Comparison of ENCODE assay signal across 18 mouse cellular contexts in genomic region chr13:84763916-84764315, GRCm38 (mm10).
DNase-seq lines count a peak whose midpoint lies in the region; ATAC-seq and TF ChIP-seq lines count a peak whose summit lies in the region.
"Had no signal": no experiment of that assay in that cellular context is flagged by ENCODE, and none has a peak within 500 bp of the region (broad histone marks: within the 10 kb centered on the region; RNA-seq: fewer than 3 reads in every experiment).

No protein-coding gene starts in this region.

- no peak for TF ChIP-seq CTCF in forebrain, postnatal 0 days (IDR thresholded peaks at IDR 0.05; ENCODE audit: low read depth)

- no peak overlapping the region for H3K4me2 ChIP-seq in forebrain, embryonic 12.5 days
- H3K4me2 ChIP-seq in forebrain, embryonic 11.5 days (ENCODE audit: low read depth, low read length, severe bottlenecking): no peak overlapping the region
- H3K4me2 ChIP-seq in hindbrain, embryonic 16.5 days (ENCODE audit: low read length): no peak overlapping the region
- H3K4me2 ChIP-seq in hindbrain, embryonic 13.5 days: no peak overlapping the region
- no peak overlapping the region for H3K4me2 ChIP-seq in forebrain, postnatal 0 days (ENCODE audit: low read depth)
- H3K4me2 ChIP-seq: embryonic facial prominence, embryonic 15.5 days; heart, embryonic 12.5 days had no signal

- H3K4me3 ChIP-seq in forebrain, embryonic 12.5 days (replicated peaks): no peak overlapping the region
- H3K4me3 ChIP-seq in forebrain, embryonic 11.5 days (ENCODE audit: low read depth, low read length): no peak overlapping the region
- H3K4me3 ChIP-seq in hindbrain, embryonic 16.5 days (ENCODE audit: low read length): no peak overlapping the region
- H3K4me3 ChIP-seq in hindbrain, embryonic 13.5 days: no peak overlapping the region
- no peak overlapping the region for H3K4me3 ChIP-seq in forebrain, postnatal 0 days (ENCODE audit: low read depth, low read length)
- H3K4me3 ChIP-seq: embryonic facial prominence, embryonic 15.5 days; erythroblast, embryonic 14.5 days; gastrocnemius, adult 2 months; heart, embryonic 12.5 days had no signal

- no peak overlapping the region for H3K27ac ChIP-seq in forebrain, embryonic 12.5 days
- H3K27ac ChIP-seq in forebrain, embryonic 11.5 days (ENCODE audit: low read depth, low read length): no peak overlapping the region
- no peak overlapping the region for H3K27ac ChIP-seq in hindbrain, embryonic 16.5 days (ENCODE audit: low read depth, low read length)
- no peak overlapping the region for H3K27ac ChIP-seq in hindbrain, embryonic 13.5 days
- H3K27ac ChIP-seq in forebrain, postnatal 0 days (ENCODE audit: low read depth, low read length): peak overlapping the region; percentile 47; the same call in 1 of the 2 replicates
- H3K27ac ChIP-seq: embryonic facial prominence, embryonic 15.5 days; gastrocnemius, adult 2 months had no signal

- H3K4me1 ChIP-seq in forebrain, embryonic 12.5 days: no peaks in the 10 kb centered on the region
- H3K4me1 ChIP-seq in forebrain, embryonic 11.5 days (replicated peaks; ENCODE audit: control insufficient read depth, insufficient read depth, low read length): no peaks in the 10 kb centered on the region
- no peaks in the 10 kb centered on the region for H3K4me1 ChIP-seq in hindbrain, embryonic 16.5 days (ENCODE audit: control insufficient read depth, insufficient read depth, low read depth, low read length)
- H3K4me1 ChIP-seq in hindbrain, embryonic 13.5 days (replicated peaks): no peaks in the 10 kb centered on the region
- no peaks in the 10 kb centered on the region; the same call in 1 of the 2 replicates for H3K4me1 ChIP-seq in forebrain, postnatal 0 days (ENCODE audit: insufficient read depth)
- H3K4me1 ChIP-seq: embryonic facial prominence, embryonic 15.5 days; heart, embryonic 12.5 days had no signal

- H3K27me3 ChIP-seq in forebrain, embryonic 12.5 days: no peaks in the 10 kb centered on the region
- no peaks in the 10 kb centered on the region for H3K27me3 ChIP-seq in forebrain, embryonic 11.5 days (ENCODE audit: control insufficient read depth, insufficient read depth, low read length)
- H3K27me3 ChIP-seq in hindbrain, embryonic 16.5 days (replicated peaks; ENCODE audit: control insufficient read depth, insufficient read depth, low read length): no peaks in the 10 kb centered on the region
- no peaks in the 10 kb centered on the region for H3K27me3 ChIP-seq in hindbrain, embryonic 13.5 days
- no peaks in the 10 kb centered on the region for H3K27me3 ChIP-seq in forebrain, postnatal 0 days (ENCODE audit: insufficient read depth, low read length)
- H3K27me3 ChIP-seq: embryonic facial prominence, embryonic 15.5 days; heart, embryonic 12.5 days had no signal

- no peak overlapping the region for H3K9ac ChIP-seq in forebrain, embryonic 12.5 days
- no peak overlapping the region for H3K9ac ChIP-seq in forebrain, embryonic 11.5 days (ENCODE audit: low read length)
- H3K9ac ChIP-seq in hindbrain, embryonic 16.5 days (ENCODE audit: low read depth, low read length): no peak overlapping the region
- no peak overlapping the region for H3K9ac ChIP-seq in hindbrain, embryonic 13.5 days
- no peak overlapping the region for H3K9ac ChIP-seq in forebrain, postnatal 0 days
- H3K9ac ChIP-seq: embryonic facial prominence, embryonic 15.5 days; heart, embryonic 12.5 days had no signal

- H3K36me3 ChIP-seq in forebrain, embryonic 12.5 days (replicated peaks): no peaks in the 10 kb centered on the region
- H3K36me3 ChIP-seq in forebrain, embryonic 11.5 days (ENCODE audit: control insufficient read depth, insufficient read depth, low read length): no peaks in the 10 kb centered on the region
- no peaks in the 10 kb centered on the region for H3K36me3 ChIP-seq in hindbrain, embryonic 16.5 days (ENCODE audit: control insufficient read depth, insufficient read depth, low read length)
- no peaks in the 10 kb centered on the region for H3K36me3 ChIP-seq in hindbrain, embryonic 13.5 days
- no peaks in the 10 kb centered on the region for H3K36me3 ChIP-seq in forebrain, postnatal 0 days (ENCODE audit: insufficient read depth)
- H3K36me3 ChIP-seq: embryonic facial prominence, embryonic 15.5 days; heart, embryonic 12.5 days had no signal

- peak; percentile 40; the same call in 1 of the 2 replicates for ATAC-seq in forebrain, embryonic 12.5 days (ENCODE audit: low FRiP score)
- ATAC-seq in forebrain, embryonic 11.5 days (replicated peaks; ENCODE audit: low FRiP score): no peak
- ATAC-seq in hindbrain, embryonic 16.5 days: peak; percentile 46; the same call in 1 of the 2 replicates
- no peak for ATAC-seq in hindbrain, embryonic 13.5 days (ENCODE audit: low FRiP score)
- ATAC-seq in forebrain, postnatal 0 days: no peak
- ATAC-seq: inflammation-experienced regulatory T-cells, adult 6 months; intestine, postnatal 0 days had no signal

- H3K9me3 ChIP-seq in forebrain, embryonic 12.5 days: no peaks in the 10 kb centered on the region
- H3K9me3 ChIP-seq in forebrain, embryonic 11.5 days (ENCODE audit: control insufficient read depth, low read length): no peaks in the 10 kb centered on the region
- H3K9me3 ChIP-seq in hindbrain, embryonic 16.5 days (ENCODE audit: control insufficient read depth, low read length): no peaks in the 10 kb centered on the region
- no peaks in the 10 kb centered on the region for H3K9me3 ChIP-seq in hindbrain, embryonic 13.5 days
- no peaks in the 10 kb centered on the region for H3K9me3 ChIP-seq in forebrain, postnatal 0 days (ENCODE audit: low read length)
- H3K9me3 ChIP-seq: embryonic facial prominence, embryonic 15.5 days; heart, embryonic 12.5 days had no signal

- no peak for DNase-seq in forebrain, embryonic 11.5 days (ENCODE audit: low spot score)
- peak; percentile 61 for DNase-seq in brain, adult 2 months (ENCODE audit: low read depth, low spot score)
- DNase-seq in forebrain, postnatal 0 days: peak; percentile 45
- DNase-seq in spleen, postnatal 4 days (ENCODE audit: low spot score in 2 of 2): no peak
- DNase-seq: adrenal gland, postnatal 10 days; cerebellum, adult 18-20 months; cerebellum, adult 9-11 months; cerebellum, postnatal 36 days; gastrocnemius, adult 2 months; gastrocnemius, postnatal 25 days had no signal

- 46% methylated on average over 1 of the region's 1 CpGs for WGBS in forebrain, embryonic 12.5 days
- 63% methylated on average over 1 of the region's 1 CpGs for WGBS in forebrain, embryonic 11.5 days
- 43% methylated on average over 1 of the region's 1 CpGs for WGBS in hindbrain, embryonic 16.5 days
- 45% methylated on average over 1 of the region's 1 CpGs for WGBS in hindbrain, embryonic 13.5 days
- 28% methylated on average over 1 of the region's 1 CpGs for WGBS in forebrain, postnatal 0 days

Comparison
In these comparisons a context has a peak if more than half of its experiments do, and no peak if none do; other contexts are left out.
1. ATAC-seq: peak in forebrain, embryonic 12.5 days (single experiment) and hindbrain, embryonic 16.5 days (single experiment); none in forebrain, embryonic 11.5 days (single experiment), hindbrain, embryonic 13.5 days (single experiment) and forebrain, postnatal 0 days (single experiment).
2. DNase-seq: peak in brain, adult 2 months (single experiment) and forebrain, postnatal 0 days (single experiment); none in forebrain, embryonic 11.5 days (single experiment) and spleen, postnatal 4 days (0 of 2).